Mouse (Mus musculus) heart, embryonic 13.5 days (tissue): ENCODE results near the gene E130218I03Rik. TPM values are rescaled to one million over a fixed set of nuclear protein-coding genes. Genes with fewer than 3 reads are reported as not detected.

ENCODE experiments used
- ATAC-seq: fragments of 200-750 bp; cut with Nextera tagmentation; 2 replicates; pipeline ENCODE4 v1.8.0; 2017; ENCODE audit warnings: moderate TSS enrichment; ENCODE audit not compliant: insufficient number of reproducible peaks, low FRiP score, low TSS enrichment; ENCODE audit errors: extremely low read depth
- H3K27ac ChIP-seq: fragments of 300-500 bp; sonication (generic); replicated peaks from 2 replicates; pipeline ENCODE4 v1.5.1; 2015; ENCODE audit warnings: moderate library complexity, mild to moderate bottlenecking, inconsistent platforms
- H3K27me3 ChIP-seq: fragments of 300-500 bp; sonication (generic); replicated peaks from 2 replicates; pipeline ENCODE4 v1.6.1; 2015; ENCODE audit warnings: mild to moderate bottlenecking, inconsistent platforms
- H3K36me3 ChIP-seq: fragments of 300-500 bp; sonication (generic); 2 replicates; pipeline ENCODE4 v1.6.1; 2015; ENCODE audit warnings: mild to moderate bottlenecking, inconsistent platforms
- H3K4me1 ChIP-seq: fragments of 300-500 bp; sonication (generic); 2 replicates; pipeline ENCODE4 v1.6.1; 2015; ENCODE audit warnings: inconsistent platforms
- H3K4me2 ChIP-seq: fragments of 300-500 bp; sonication (generic); 2 replicates; pipeline ENCODE4 v1.6.1; 2015; ENCODE audit warnings: inconsistent platforms, mild to moderate bottlenecking, moderate library complexity
- H3K4me3 ChIP-seq: fragments of 300-500 bp; sonication (generic); 2 replicates; pipeline ENCODE4 v1.5.1; 2015; ENCODE audit warnings: moderate library complexity, mild to moderate bottlenecking, inconsistent platforms
- H3K9ac ChIP-seq: fragments of 300-500 bp; sonication (generic); 2 replicates; pipeline ENCODE4 v1.6.1; 2015; ENCODE audit warnings: inconsistent platforms, mild to moderate bottlenecking, moderate library complexity
- H3K9me3 ChIP-seq: fragments of 300-500 bp; sonication (generic); 2 replicates; pipeline ENCODE4 v1.6.1; 2016; ENCODE audit warnings: inconsistent platforms
- WGBS: fragments of 180-500 bp; shearing (Covaris S2); methylation state at CpG from one replicate; pipeline ENCODE4 v1.1.7; 2015; ENCODE audit warnings: mixed read lengths; 5-methylcytosine and 5-hydroxymethylcytosine counted together
- polyA plus RNA-seq: library from polyadenylated mRNA; unstranded; fragments of >200 nt; fragmentation: Nextera tagmentation; extraction: Ambion mirVana; gene quantifications from 2 replicates; pipeline ENCODE4 v1.2.1, GENCODE M21; 2015

Gene E130218I03Rik
- polyA plus RNA-seq = 0.17 and 0.21 TPM in 2 replicates

DNA sequence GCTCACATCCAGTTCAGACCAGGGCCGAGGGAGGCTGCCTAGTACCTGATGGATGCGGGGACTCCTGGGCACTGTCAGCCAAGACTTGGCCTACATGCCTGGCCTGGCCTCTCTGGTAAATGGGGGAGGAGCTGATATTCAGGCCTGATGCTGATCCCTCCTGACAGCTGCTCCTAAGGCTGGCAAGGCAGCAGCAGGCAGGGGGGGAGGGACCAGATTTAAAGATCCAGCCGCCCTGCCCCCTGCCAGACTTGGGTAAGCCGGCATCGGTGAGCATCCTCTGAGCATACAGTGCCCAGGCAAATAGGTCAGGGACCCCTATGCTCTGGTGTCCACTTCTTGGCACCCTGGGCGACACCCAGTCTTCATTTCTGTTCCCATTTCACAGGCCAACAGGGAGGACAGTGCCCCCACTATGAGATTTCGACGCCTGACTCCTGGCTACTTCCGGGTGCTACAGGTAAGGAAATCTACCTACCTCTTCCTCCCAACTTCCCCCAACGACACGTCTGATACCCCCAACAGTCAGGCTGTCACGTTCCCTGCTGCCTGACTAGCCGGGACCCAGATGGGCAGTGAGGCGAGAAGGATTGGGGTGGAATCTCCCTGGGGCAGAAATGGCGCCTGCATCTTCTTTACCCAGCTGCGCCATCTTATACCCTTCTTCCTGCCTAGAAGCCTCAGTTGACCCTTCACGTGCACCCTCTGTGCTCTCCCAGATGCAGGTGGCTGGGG is at the start of gene E130218I03Rik:
Gene E130218I03Rik (plus strand): TSS at position 147 of the 735 bp plus-strand sequence.
- 87% methylated on average over 17 of the region's 17 CpGs for WGBS

GRCm38 (mm10) chr4:134199371-134199770 is 44.1 kb upstream of the E130218I03Rik start:
- Histone ChIP-seq H3K4me2 (no peak overlapping the region), H3K27ac (no peak overlapping the region), H3K9me3 (no peaks in the 10 kb centered on the region), H3K27me3 (no peaks in the 10 kb centered on the region), H3K4me1 (no peaks in the 10 kb centered on the region), H3K36me3 (no peaks in the 10 kb centered on the region), H3K9ac (no peak overlapping the region), H3K4me3 (no peak overlapping the region)
- ATAC-seq = no peak
- WGBS = 59% methylated on average over 2 of the region's 2 CpGs

More for the DNA sequence above, at the start of gene E130218I03Rik:
- Histone ChIP-seq H3K9me3 (no peaks in the 10 kb centered on the region), H3K27me3 (peaks cover 29% of the 10 kb centered on the region), H3K4me1 (peaks cover 20% of the 10 kb centered on the region), H3K4me2 (peak within 1 kb of the TSS; percentile 98), H3K9ac (peak within 1 kb of the TSS; percentile 88), H3K36me3 (no peaks in the 10 kb centered on the region), H3K27ac (no peak within 1 kb of the TSS), H3K4me3 (peak within 1 kb of the TSS; percentile 79)
- ATAC-seq = no peak

DNA sequence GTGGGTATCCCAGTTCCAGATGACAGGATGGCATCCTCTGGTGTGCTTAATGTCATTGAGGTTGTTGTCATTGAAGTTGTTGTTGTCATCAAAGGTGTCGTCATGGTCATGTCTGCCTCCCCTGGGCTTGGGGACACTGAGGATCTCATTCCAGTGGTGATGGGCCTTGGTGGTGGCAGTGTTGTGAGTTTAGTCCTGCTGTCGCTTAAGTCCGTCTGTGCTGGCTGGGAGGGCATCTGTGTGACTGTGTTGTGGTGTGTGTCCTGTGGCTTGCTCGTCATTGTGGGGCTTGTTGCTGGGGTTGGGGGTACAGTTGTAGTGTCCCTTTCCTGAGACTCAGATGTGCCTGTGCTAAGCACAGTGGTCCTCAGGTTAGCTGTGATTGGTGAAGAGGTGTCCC is 40.6 kb upstream of the E130218I03Rik start, which contains the start of gene Gm7534:
Gene Gm7534 (minus strand): TSS at position 101 of the 400 bp plus-strand sequence.
- Histone ChIP-seq H3K9me3 (no peaks in the 10 kb centered on the region), H3K27me3 (no peaks in the 10 kb centered on the region), H3K36me3 (no peaks in the 10 kb centered on the region), H3K27ac (no peak within 1 kb of the TSS), H3K4me1 (no peaks in the 10 kb centered on the region), H3K4me2 (no peak within 1 kb of the TSS), H3K9ac (no peak within 1 kb of the TSS), H3K4me3 (no peak within 1 kb of the TSS)
- WGBS = 77% methylated on average over 4 of the region's 4 CpGs
- ATAC-seq = no peak

GRCm38 (mm10) chr4:134203340-134203896 is 40.0 kb upstream of the E130218I03Rik start:
- no peaks in the 10 kb centered on the region for H3K9me3 ChIP-seq

GRCm38 (mm10) chr4:134206488-134207053 is 36.9 kb upstream of the E130218I03Rik start:
- Histone ChIP-seq H3K4me1 (peaks cover 7% of the 10 kb centered on the region; the same call in 1 of the 2 replicates), H3K9ac (no peak overlapping the region), H3K36me3 (no peaks in the 10 kb centered on the region), H3K27ac (no peak overlapping the region), H3K4me3 (no peak overlapping the region), H3K4me2 (no peak overlapping the region), H3K27me3 (peaks cover 5% of the 10 kb centered on the region; the same call in 1 of the 2 replicates), H3K9me3 (no peaks in the 10 kb centered on the region)
- WGBS = 58% methylated on average over 6 of the region's 6 CpGs
- no peak for ATAC-seq

More at GRCm38 (mm10) chr4:134203340-134203896, 40.0 kb upstream of the E130218I03Rik start:
- H3K4me1 ChIP-seq = peaks cover under 1% of the 10 kb centered on the region; the same call in 1 of the 2 replicates
- no peak overlapping the region for H3K9ac ChIP-seq
- H3K4me2 ChIP-seq = no peak overlapping the region
- 80% methylated on average over 17 of the region's 17 CpGs for WGBS
- ATAC-seq = no peak
- no peak overlapping the region for H3K4me3 ChIP-seq
- H3K27me3 ChIP-seq = peaks cover 3% of the 10 kb centered on the region; the same call in 1 of the 2 replicates
- no peaks in the 10 kb centered on the region for H3K36me3 ChIP-seq
- H3K27ac ChIP-seq = no peak overlapping the region

DNA sequence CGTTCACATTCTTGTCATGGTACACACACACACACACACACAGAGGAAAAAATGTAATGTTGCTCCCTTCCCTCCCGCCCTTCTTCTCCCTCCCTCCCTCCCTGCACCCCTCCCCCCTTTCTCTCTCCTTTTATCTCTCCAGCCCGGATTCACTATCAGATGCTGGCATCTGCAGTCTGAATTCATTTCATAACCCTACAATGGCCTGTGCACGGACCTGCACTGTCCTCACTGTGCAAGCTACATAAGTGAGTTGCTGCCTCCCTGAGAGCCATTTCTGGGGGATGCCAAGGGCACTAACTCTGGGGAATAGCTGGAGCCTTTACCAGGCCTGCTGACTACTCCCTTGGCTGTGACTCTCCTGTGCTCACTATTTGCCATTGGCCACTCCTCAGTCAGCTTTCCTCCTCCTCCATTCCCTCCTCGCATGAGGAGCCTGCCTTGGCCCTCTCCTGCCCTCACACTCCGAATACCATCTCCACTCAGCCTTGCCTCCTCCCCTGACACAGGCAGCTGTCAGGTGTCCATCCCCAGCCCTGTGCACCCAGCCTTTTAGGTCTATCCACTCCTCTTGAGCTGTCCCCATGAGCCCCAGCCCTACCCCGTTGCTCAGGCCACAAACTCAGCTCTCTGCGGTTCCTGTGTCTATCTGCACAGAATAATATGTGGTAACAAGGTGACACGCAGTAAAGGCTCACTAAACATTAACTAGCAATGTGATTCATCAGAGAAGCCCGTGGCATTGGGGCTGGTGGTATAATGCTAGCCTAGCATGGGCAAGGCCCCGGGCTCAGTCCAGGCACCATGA is 20.5 kb upstream of the E130218I03Rik start:
- no peaks in the 10 kb centered on the region for H3K36me3 ChIP-seq
- no peak overlapping the region for H3K9ac ChIP-seq
- H3K9me3 ChIP-seq = no peaks in the 10 kb centered on the region
- H3K27ac ChIP-seq = no peak overlapping the region
- H3K4me3 ChIP-seq = no peak overlapping the region
- no peak for ATAC-seq
- no peak overlapping the region for H3K4me2 ChIP-seq
- 53% methylated on average over 11 of the region's 11 CpGs for WGBS
- no peaks in the 10 kb centered on the region for H3K4me1 ChIP-seq
- peaks cover 7% of the 10 kb centered on the region; the same call in 1 of the 2 replicates for H3K27me3 ChIP-seq

- Histone ChIP-seq H3K9me3 (no peaks in the 10 kb centered on the region), H3K4me1 (no peaks in the 10 kb centered on the region), H3K27ac (no peak within 1 kb of the TSS), H3K9ac (no peak within 1 kb of the TSS), H3K4me2 (no peak within 1 kb of the TSS), H3K36me3 (no peaks in the 10 kb centered on the region), H3K27me3 (peaks cover 11% of the 10 kb centered on the region; the same call in 1 of the 2 replicates), H3K4me3 (no peak within 1 kb of the TSS)
- 56% methylated on average over 8 of the region's 8 CpGs for whole genome bisulfite sequencing
- no peak for ATAC-seq
Measured at GRCm38 (mm10) chr4:134227194-134227593, 16.3 kb upstream of the E130218I03Rik start, which contains the start of gene Catsper4. TSS of gene Catsper4 (minus strand) at chr4:134227383.

- WGBS = 25% methylated on average over 8 of the region's 8 CpGs
- H3K9ac ChIP-seq = no peak overlapping the region
- no peak overlapping the region for H3K27ac ChIP-seq
- H3K4me3 ChIP-seq = no peak overlapping the region
- no peaks in the 10 kb centered on the region for H3K9me3 ChIP-seq
- no peak for ATAC-seq
- no peak overlapping the region for H3K4me2 ChIP-seq
- no peaks in the 10 kb centered on the region for H3K36me3 ChIP-seq
- no peaks in the 10 kb centered on the region for H3K4me1 ChIP-seq
- H3K27me3 ChIP-seq = peaks cover 30% of the 10 kb centered on the region
Measured at GRCm38 (mm10) chr4:134230431-134230830, 13.0 kb upstream of the E130218I03Rik start.

- Histone ChIP-seq H3K4me2 (no peak overlapping the region), H3K27ac (no peak overlapping the region), H3K36me3 (no peaks in the 10 kb centered on the region), H3K9me3 (no peaks in the 10 kb centered on the region), H3K4me1 (peaks cover 16% of the 10 kb centered on the region), H3K27me3 (peaks cover 52% of the 10 kb centered on the region), H3K4me3 (no peak overlapping the region), H3K9ac (no peak overlapping the region)
- ATAC-seq = no peak
- WGBS = 63% methylated on average over 5 of the region's 5 CpGs
Measured at GRCm38 (mm10) chr4:134234876-134235275, 8.6 kb upstream of the E130218I03Rik start.

DNA sequence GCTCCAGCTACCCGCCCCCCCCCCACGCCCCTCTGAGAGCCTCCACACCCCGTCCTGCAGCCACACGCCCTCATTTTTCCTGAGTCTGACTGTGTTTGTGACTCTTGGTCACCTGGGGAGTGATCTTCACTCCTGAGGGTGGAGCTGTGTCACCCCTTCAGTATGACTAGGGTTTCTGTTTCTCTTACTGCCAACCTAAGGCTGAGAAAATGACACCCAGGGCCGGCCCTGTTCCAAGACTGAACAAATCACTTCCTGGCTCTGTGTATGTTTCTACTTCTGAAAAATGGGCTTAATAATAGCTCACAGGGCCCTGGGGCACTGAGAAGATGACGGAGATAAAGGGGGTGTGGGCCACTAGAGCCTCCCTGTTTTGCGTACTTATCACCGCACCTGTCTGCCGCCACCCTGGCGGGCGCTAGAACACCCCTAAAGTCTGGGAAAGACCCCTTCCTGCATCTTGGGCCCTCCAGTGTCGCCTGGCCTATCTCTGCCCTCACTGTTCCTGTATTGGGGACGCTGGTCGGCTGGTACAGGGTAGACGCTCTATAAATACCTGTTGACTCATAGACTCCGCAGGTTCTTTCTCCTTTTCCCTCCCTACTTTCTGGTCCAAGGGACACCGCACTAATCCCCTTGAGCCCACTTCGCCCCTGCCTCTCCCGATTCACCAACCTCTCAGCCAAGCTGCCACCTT is 5.7 kb upstream of the E130218I03Rik start:
- Histone ChIP-seq H3K4me1 (peaks cover 16% of the 10 kb centered on the region), H3K27ac (no peak overlapping the region), H3K36me3 (no peaks in the 10 kb centered on the region), H3K9ac (peak overlapping the region; percentile 72), H3K4me3 (peak overlapping the region; percentile 52), H3K9me3 (no peaks in the 10 kb centered on the region), H3K4me2 (peak overlapping the region; percentile 83), H3K27me3 (peaks cover 46% of the 10 kb centered on the region)
- no peak for ATAC-seq
- 20% methylated on average over 19 of the region's 19 CpGs for WGBS
